Mouse (Mus musculus) left cerebral cortex, adult 2 months (tissue): Measurements from ENCODE around the gene Ttpal. TPM values are rescaled to one million over a fixed set of nuclear protein-coding genes. Genes with fewer than 3 reads are reported as not detected.
A peak's percentile ranks its signal among the peaks of the same experiment; 100 is the strongest.
"Not testable (repeated sequence)": the region's sequence is repeated elsewhere in the genome, so short reads cannot be mapped to it uniquely, and the experiment has no call there.

Experiments
- DNase-seq, 2 experiments: peaks; one replicate each; pipeline ENCODE4 v3.0.0; 2021 to 2022; ENCODE audit warnings: low spot score in 2 of 2, mixed read lengths in 1 of 2; ENCODE audit errors: extremely low spot score in 1 of 2
- H3K27ac ChIP-seq: fragments of 200-600 bp; 2 replicates; pipeline ENCODE4 v1.8.1; 2022
- H3K4me3 ChIP-seq: fragments of 200-600 bp; 2 replicates; pipeline ENCODE4 v1.8.1; 2022
- CTCF ChIP-seq: fragments of 200-600 bp; IDR thresholded peaks from 2 replicates; pipeline ENCODE4 v1.8.1; 2022; ENCODE audit warnings: antibody characterized with exemption, mild to moderate bottlenecking, moderate library complexity
- intact Hi-C: fragments of 180-260 bp; cut with DNase I; formaldehyde crosslinking; loops from one replicate; pipeline ENCODE4 v1.15.1; 2025
- total RNA-seq, 2 experiments: library from RNA; stranded (reverse); gene quantifications; 2 replicates each; pipeline ENCODE4 v1.2.3; 2021

Gene Ttpal
- total RNA-seq, 2 experiments from 2014 or later = 69.9 to 81.2 TPM

- intact Hi-C loops = no loop called here
- no peak overlapping the region; the same call in 1 of the 2 replicates for H3K27ac ChIP-seq
- DNase-seq = no peak
- TF ChIP-seq CTCF = no peak; the same call in 1 of the 2 replicates
- H3K4me3 ChIP-seq = no peak overlapping the region
These were observed 38.4 kb downstream of the Ttpal start for GRCm38 (mm10) chr2:163640493-163640892.

GRCm38 (mm10) chr2:163641681-163642080 lies 39.6 kb downstream of the Ttpal start:
- intact Hi-C loops = no loop called here
- no peak for TF ChIP-seq CTCF
- H3K4me3 ChIP-seq = no peak overlapping the region
- peak overlapping the region; percentile 53; the same call in 1 of the 2 replicates for H3K27ac ChIP-seq
- DNase-seq = no peak

GRCm38 (mm10) chr2:163642685-163643575 lies 40.8 kb downstream of the Ttpal start:
- DNase-seq = no peak
- intact Hi-C loops = no loop called here
- Histone ChIP-seq H3K27ac (peak overlapping the region; percentile 98; the same call in 1 of the 2 replicates), H3K4me3 (peak overlapping the region; percentile 86)
- TF ChIP-seq CTCF = no peak

GRCm38 (mm10) chr2:163643576-163643971 lies 41.5 kb downstream of the Ttpal start:
- intact Hi-C loops = no loop called here
- peak overlapping the region; percentile 98 for H3K27ac ChIP-seq
- no peak for DNase-seq
- H3K4me3 ChIP-seq = peak overlapping the region; percentile 86
- TF ChIP-seq CTCF = no peak

GRCm38 (mm10) chr2:163644047-163644446 lies 41.9 kb downstream of the Ttpal start:
- intact Hi-C loops = loop anchor here (2.0 kb wide), 1 partner anchor 75 kb away; no protein-coding TSS in a partner anchor
- H3K4me3 ChIP-seq = peak overlapping the region; percentile 86
- no peak for DNase-seq
- H3K27ac ChIP-seq = peak overlapping the region; percentile 98
- peak; percentile 29 for TF ChIP-seq CTCF

- peak; percentile 97 to 99 for DNase-seq
- intact Hi-C loops = loop anchor here (2.0 kb wide), 1 partner anchor 74 kb away; no protein-coding TSS in a partner anchor
- peak; percentile 54 for TF ChIP-seq CTCF
- Histone ChIP-seq H3K4me3 (peak within 1 kb of the TSS; percentile 86), H3K27ac (peak within 1 kb of the TSS; percentile 98)
These were observed 42.7 kb downstream of the Ttpal start, which contains the start of gene Serinc3 for GRCm38 (mm10) chr2:163644575-163645385. Gene Serinc3 (minus strand): TSS chr2:163645131.

GRCm38 (mm10) chr2:163645700-163646460 lies 43.8 kb downstream of the Ttpal start:
- Histone ChIP-seq H3K27ac (peak overlapping the region; percentile 89), H3K4me3 (no peak overlapping the region)
- DNase-seq = no peak
- intact Hi-C loops = loop anchor here (1.0 to 2.0 kb wide), 2 partner anchors 10 to 73 kb away; no protein-coding TSS in a partner anchor
- TF ChIP-seq CTCF = no peak

GRCm38 (mm10) chr2:163646461-163647080 lies 44.5 kb downstream of the Ttpal start:
- intact Hi-C loops = loop anchor here (1.0 kb wide), 1 partner anchor 10 kb away; no protein-coding TSS in a partner anchor
- DNase-seq = no peak
- no peak for TF ChIP-seq CTCF
- Histone ChIP-seq H3K4me3 (no peak overlapping the region), H3K27ac (no peak overlapping the region)

- intact Hi-C loops = loop anchor here (1.0 kb wide), 1 partner anchor 9 kb away; no protein-coding TSS in a partner anchor
- not testable (repeated sequence) for H3K27ac ChIP-seq, DNase-seq
These were observed 53.6 kb downstream of the Ttpal start for GRCm38 (mm10) chr2:163655699-163656098.

GRCm38 (mm10) chr2:163657486-163657885 lies 55.4 kb downstream of the Ttpal start:
- intact Hi-C loops = loop anchor here (1.0 kb wide), 1 partner anchor 8 kb away; no protein-coding TSS in a partner anchor

More at GRCm38 (mm10) chr2:163655699-163656098, 53.6 kb downstream of the Ttpal start:
- H3K4me3 ChIP-seq = not testable (repeated sequence)

More at GRCm38 (mm10) chr2:163657486-163657885, 55.4 kb downstream of the Ttpal start:
- Histone ChIP-seq H3K27ac (no peak overlapping the region), H3K4me3 (no peak overlapping the region)
- DNase-seq = no peak
- no peak for TF ChIP-seq CTCF
